Mouse (Mus musculus): ENCODE data around the gene Tox4. TPM values are rescaled to one million over a fixed set of nuclear protein-coding genes. Genes with fewer than 3 reads are reported as not detected.

The Tox4 gene
- polyA plus RNA-seq (2012; rRNA removed): 27.3 and 44.7 TPM in 2 replicates

DNA sequence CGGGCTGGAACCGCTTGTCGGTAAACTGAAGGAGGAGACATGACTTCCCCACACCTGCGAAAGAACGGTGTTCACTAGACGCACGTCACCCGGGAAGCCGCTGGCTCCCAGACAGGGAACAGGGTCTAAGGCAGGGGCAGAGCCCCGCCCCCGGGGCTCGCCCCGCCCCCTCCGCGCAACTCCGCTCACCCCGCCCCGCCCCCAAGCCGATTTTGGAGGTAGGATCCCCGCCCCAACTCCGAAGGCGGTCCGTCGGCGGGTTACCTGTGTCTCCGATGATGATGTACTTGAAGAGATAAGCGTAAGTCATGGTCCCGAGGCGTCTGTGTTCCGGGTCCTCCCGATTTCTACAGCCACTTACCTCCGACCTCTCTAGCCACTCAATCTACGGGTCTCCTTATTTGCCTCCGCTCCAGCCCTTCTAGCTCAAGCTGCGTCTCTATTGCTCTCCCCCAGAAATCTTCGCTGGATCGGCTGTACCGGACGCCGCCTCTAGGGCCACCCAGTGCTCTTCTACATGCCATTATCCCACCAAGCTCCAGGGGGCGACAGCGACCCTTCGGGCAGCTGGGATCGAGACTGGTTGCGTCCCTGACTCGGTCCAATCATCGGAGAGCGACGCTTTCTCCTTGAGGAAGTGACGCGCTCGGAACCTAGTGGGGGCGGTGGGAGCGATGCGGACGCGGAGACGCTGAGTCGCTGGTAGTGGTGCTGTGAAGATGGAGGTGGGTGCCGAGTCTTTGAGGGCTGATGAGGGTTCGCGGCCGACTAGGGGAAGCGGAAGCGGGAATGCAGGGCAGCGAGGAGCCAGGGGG lies at the start of gene Tox4, which contains the start of gene Rab2b:
TSS of gene Tox4 (plus strand) at position 215 of the 815 bp plus-strand sequence.
TSS of gene Rab2b (minus strand) at position 614 of the 815 bp plus-strand sequence.

DNA sequence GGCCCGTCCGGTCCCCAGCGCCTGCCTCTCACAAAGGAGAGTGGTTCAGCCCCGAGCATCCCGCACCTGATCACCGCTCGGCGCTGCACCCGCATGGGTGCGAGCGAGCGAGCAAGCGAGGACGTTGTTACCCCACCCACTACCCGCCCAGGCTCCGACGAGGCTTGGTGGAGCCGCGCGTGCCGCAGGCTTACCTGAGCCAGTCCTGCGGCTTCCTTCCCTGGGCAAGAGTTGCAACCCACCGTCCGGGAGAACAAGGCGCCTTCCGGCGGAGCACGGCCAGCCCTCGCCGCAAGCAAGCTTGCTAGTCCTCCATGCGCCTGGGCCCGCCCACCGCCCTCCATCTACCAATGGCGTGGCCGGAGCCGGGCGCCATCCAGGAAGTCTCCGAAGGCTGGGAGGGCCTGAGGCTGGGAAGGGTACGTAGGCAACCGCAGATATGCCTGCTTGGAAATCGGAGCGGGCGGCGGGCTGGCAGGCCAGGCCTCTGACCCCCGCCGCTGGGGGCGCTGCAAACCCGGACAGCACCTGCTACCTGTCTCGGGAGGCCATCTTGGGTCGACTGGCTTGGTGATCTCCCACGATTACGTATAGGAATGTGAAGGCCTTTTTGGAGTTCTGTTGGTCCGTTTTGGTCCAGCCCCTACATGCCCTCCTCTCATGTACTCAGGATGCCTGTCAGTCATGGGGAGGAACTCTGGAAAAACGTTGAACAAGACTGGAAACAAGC lies 21.3 kb upstream of the Tox4 start, which contains the start of gene Chd8:
TSS of gene Chd8 (minus strand) at position 297 of the 730 bp plus-strand sequence.

GRCm38 (mm10) chr14:52304644-52305271 lies 25.8 kb downstream of the Tox4 start, which contains the start of gene Mettl3:
Gene Mettl3 (minus strand): TSS chr14:52305128.

DNA sequence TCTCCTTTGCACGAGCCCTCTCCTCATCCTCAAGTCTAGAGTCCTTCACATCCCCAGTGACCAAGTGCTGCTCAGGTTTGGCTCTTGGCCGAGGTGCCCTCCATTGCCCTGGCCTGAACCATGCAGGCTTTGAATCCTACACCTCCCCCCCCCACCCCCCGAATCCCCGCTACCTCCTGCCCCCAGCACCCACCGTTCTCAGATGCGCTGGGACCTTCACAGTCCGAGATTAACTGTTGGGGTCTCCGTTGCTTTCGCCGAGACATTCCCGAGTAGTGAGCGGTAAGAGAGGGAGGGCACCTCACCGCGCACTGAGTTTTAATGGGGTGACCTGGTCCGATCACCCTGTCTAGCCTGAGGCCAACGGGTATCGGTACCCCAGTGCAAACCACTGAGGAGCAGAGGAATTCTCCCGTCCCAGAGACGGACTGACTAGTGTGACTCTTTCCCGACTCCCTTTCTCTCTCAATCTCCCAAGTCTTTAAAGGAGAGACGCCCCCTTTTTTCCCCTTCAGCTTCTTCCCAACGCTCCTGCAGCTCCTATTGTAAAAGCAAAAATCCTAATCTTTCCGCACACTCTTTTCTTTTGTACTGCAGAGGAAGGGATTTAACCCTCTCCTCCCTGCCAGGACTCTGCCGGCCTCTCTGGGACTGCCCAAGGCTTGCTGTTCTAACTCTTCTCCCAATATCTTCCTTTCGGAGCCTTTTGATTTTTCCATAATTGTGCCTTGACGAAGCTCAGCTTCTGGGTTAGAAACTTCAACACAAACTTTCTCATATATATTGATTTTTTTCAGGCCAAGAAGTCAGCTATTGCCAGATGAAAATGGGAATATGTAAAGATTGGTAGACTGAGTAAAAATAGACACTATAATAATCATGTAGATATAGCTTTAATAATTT lies 49.2 kb downstream of the Tox4 start, which contains the start of gene Sall2:
TSS of gene Sall2 (minus strand) at position 853 of the 903 bp plus-strand sequence.

Other genes starting within 250 kb of the Tox4 start
- gene Olfr221, start 236.7 kb upstream of the Tox4 start, polyA plus RNA-seq (2012; rRNA removed): not detected in 2 replicates
- gene Hnrnpc, start 175.1 kb upstream of the Tox4 start, polyA plus RNA-seq (2012; rRNA removed): 53.7 and 58.5 TPM in 2 replicates
- 0.89 and 1.6 TPM in 2 replicates for gene Rpgrip1, start 168.4 kb upstream of the Tox4 start, polyA plus RNA-seq (2012; rRNA removed)
- gene Supt16, start 81.7 kb upstream of the Tox4 start, polyA plus RNA-seq (2012; rRNA removed): 6.7 and 7.7 TPM in 2 replicates
- gene Chd8, start 21.4 kb upstream of the Tox4 start, polyA plus RNA-seq (2012; rRNA removed): 33.0 and 40.8 TPM in 2 replicates
- 11.0 and 13.3 TPM in 2 replicates for gene Rab2b, start 399 bp downstream of the Tox4 start, polyA plus RNA-seq (2012; rRNA removed)
- 24.8 and 31.2 TPM in 2 replicates for gene Mettl3, start 26.0 kb downstream of the Tox4 start, polyA plus RNA-seq (2012; rRNA removed)
- 16.8 and 19.3 TPM in 2 replicates for gene Sall2, start 49.6 kb downstream of the Tox4 start, polyA plus RNA-seq (2012; rRNA removed)
- not detected in 2 replicates for gene Olfr1513, start 77.3 kb downstream of the Tox4 start, polyA plus RNA-seq (2012; rRNA removed)
- gene Olfr1512, start 100.0 kb downstream of the Tox4 start, polyA plus RNA-seq (2012; rRNA removed): not detected in 2 replicates
- gene Olfr1511, start 118.2 kb downstream of the Tox4 start, polyA plus RNA-seq (2012; rRNA removed): not detected in 2 replicates
- gene Olfr1510, start 135.2 kb downstream of the Tox4 start, polyA plus RNA-seq (2012; rRNA removed): not detected in 2 replicates
- not detected in 2 replicates for gene Olfr1509, start 163.8 kb downstream of the Tox4 start, polyA plus RNA-seq (2012; rRNA removed)
- 0.02 TPM in 1 of 2 replicates, not detected in the other for gene Olfr1508, start 188.3 kb downstream of the Tox4 start, polyA plus RNA-seq (2012; rRNA removed)
- gene Olfr1507, start 216.6 kb downstream of the Tox4 start, polyA plus RNA-seq (2012; rRNA removed): 0.14 TPM in 1 of 2 replicates, not detected in the other